22 mouse cellular contexts compared by ENCODE assay signal in the genomic region with DNA sequence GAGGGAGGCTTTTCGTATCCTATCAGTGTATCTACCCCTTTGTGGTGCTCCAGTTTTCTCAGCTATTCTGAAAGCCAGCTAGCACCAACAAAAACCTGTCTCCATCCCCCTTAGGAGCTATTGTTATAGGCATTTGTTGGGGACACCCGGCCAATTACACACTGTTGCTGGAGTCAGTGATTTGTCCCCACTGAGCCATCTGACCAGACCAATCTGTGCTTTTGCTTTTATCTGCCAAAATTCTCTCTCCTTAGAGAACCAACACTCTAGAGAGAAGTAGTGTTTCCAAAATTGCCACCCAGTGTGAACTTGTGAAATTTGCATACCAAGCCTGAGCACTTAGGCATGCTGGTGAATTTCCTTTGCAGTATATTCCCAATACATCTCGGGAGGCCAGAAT. TPM values are rescaled to one million over a fixed set of nuclear protein-coding genes. Genes with fewer than 3 reads are reported as not detected.
"Had no signal": no experiment of that assay in that cellular context is flagged by ENCODE, and none has a peak within 500 bp of the region (broad histone marks: within the 10 kb centered on the region; RNA-seq: fewer than 3 reads in every experiment).

No protein-coding gene starts in this region.

- H3K4me3 ChIP-seq: layer of hippocampus, adult 2 months; limb, embryonic 10.5 days; liver, embryonic 15.5 days; midbrain, embryonic 13.5 days; myocyte; neural tube, embryonic 15.5 days had no signal

- H3K4me2 ChIP-seq: liver, embryonic 11.5 days; liver, embryonic 15.5 days; midbrain, embryonic 13.5 days; neural tube, embryonic 15.5 days had no signal

- ATAC-seq: lung, postnatal 0 days; midbrain, embryonic 13.5 days had no signal

- H3K27me3 ChIP-seq: liver, embryonic 15.5 days; midbrain, embryonic 13.5 days; neural tube, embryonic 15.5 days had no signal

- H3K4me1 ChIP-seq: limb, embryonic 10.5 days; liver, embryonic 15.5 days; midbrain, embryonic 13.5 days; neural tube, embryonic 15.5 days had no signal

- H3K36me3 ChIP-seq: limb, embryonic 10.5 days; liver, embryonic 15.5 days; midbrain, embryonic 13.5 days; neural tube, embryonic 15.5 days had no signal

- H3K9me3 ChIP-seq: limb, embryonic 10.5 days; liver, embryonic 15.5 days; midbrain, embryonic 13.5 days; neural tube, embryonic 15.5 days had no signal

- H3K9ac ChIP-seq: liver, embryonic 15.5 days; midbrain, embryonic 13.5 days; neural tube, embryonic 15.5 days had no signal

- DNase-seq: kidney, postnatal 4 days; lung, adult 2 months; lung, postnatal 36 days; right cerebral cortex, adult 18-20 months; right cerebral cortex, postnatal 25 days; thymus, postnatal 36 days had no signal

- H3K27ac ChIP-seq: kidney, postnatal 0 days; layer of hippocampus, adult 2 months; limb, embryonic 10.5 days; liver, embryonic 15.5 days; midbrain, embryonic 13.5 days; neural tube, embryonic 15.5 days; stomach, postnatal 0 days had no signal

RNA-seq across cellular contexts. Expression of a gene that starts 11.6 kb away (rescaled TPM):
- total RNA-seq: layer of hippocampus, adult 2 months; megakaryocyte progenitor cell, adult 5-6 weeks had no signal
- polyA plus RNA-seq: kidney, postnatal 0 days; limb, embryonic 10.5 days; liver, embryonic 15.5 days; lung, adult 2 months; midbrain, embryonic 13.5 days; neural tube, embryonic 11.5 days; neural tube, embryonic 15.5 days; small intestine, adult 2 months; stomach, postnatal 0 days; thymus, postnatal 0 days had no signal

RNA-seq across cellular contexts. Expression of a gene that starts 31.8 kb away (rescaled TPM):
- total RNA-seq: layer of hippocampus, adult 2 months; layer of hippocampus, postnatal 10 days; megakaryocyte progenitor cell, adult 5-6 weeks had no signal
- polyA plus RNA-seq: kidney, postnatal 0 days; limb, embryonic 10.5 days; limb, embryonic 14.5 days; liver, embryonic 15.5 days; lung, adult 2 months; lung, postnatal 0 days; midbrain, embryonic 13.5 days; neural tube, embryonic 11.5 days; neural tube, embryonic 15.5 days; small intestine, adult 2 months; stomach, postnatal 0 days; thymus, postnatal 0 days had no signal
